Mouse (Mus musculus): ENCODE data around the gene Oaz3.
A peak's percentile ranks its signal among the peaks of the same experiment; 100 is the strongest.

The Oaz3 gene

DNA sequence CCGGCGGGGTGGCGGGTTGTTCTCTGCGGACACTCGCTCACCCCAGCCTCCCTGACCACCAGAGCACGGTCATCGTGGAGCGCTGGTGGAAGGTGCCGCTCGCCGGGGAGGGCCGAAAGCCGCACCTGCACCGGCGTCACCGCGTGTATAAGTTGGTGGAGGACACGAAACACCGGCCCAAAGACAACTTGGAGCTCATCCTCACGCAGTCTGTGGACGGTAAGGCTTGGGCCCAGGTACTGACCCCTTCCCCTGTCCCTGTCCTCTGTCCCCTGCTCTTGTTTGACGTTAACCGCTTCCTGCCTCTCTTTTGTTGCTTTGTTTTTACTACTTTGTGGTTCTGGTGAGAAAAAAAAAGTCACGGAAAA is at the start of gene Oaz3:
Gene Oaz3, minus strand, starts transcription at position 319 of the 368 bp plus-strand sequence.
- DNase-seq, result peak; percentile 17

DNA sequence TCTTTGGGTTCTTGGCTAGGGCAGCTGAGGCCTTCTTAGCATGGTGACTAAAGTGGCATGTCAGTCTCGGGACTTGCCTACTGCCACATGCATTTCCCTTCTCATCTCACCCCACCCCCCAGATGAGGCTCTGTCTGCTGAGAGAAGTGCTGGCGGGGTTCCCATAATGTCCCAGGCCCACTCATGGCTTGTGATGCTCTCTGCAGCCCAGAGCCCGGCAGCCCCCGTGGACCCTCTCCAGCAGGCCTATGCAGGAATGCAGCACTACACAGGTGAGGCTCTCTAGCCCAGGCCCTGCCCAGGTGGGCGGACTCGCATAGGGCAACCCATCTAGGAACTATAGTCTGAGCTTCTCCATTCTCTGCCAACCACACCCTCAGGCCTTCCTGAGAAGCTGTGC is 43.9 kb upstream of the Oaz3 start:
- DNase-seq, result no peak

DNA sequence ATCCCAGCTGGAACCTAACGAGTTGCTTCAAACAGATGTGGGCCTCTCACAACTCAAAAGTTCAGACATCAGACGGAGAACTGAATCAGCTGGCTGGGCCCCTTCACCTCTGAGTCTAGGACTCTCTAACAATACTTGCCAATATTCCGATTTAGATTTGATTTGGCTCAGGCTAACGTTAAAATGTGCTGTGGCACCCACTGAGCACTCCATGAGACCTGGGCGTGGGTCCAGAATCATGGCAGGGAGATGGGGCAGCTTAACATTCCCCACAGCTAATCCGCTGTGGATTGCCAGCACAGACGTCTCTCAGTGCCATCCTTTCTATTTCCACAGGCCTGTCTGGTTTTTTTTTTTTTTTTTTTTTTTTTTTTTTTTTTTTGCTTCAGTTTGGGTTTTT is 42.2 kb upstream of the Oaz3 start:
- DNase-seq, result no peak

DNA sequence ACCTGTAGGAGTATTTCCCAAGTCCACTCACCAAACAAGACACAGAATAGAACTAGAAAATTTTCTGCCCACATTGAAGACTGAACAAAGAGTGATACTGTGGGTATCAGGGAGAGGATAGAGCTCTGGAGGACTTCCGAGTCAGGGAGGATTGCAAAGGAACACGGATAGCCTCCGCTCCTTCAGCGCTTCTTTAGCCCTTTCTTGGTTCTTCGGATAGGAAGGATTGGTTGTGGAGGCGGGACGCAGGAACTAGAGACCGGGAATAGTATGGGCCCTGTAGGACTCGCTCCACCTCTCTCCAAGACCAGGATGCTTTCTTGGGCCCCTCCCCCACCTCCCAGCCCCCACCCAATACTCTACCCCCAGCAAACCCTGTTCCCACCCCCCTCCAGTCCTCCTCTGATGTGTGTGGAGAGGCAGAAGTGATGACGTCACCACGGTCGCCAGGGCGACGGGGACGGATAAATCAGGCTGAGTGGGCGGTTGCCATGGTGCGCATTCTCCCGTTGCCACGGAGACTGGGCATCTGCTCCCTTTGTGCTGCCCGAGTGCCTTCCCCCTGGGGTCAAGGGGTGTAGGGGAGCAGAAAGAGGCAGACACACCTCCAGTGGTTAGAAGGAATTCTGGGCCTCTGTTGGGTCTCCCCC is 40.2 kb upstream of the Oaz3 start:
- no peak for DNase-seq

DNA sequence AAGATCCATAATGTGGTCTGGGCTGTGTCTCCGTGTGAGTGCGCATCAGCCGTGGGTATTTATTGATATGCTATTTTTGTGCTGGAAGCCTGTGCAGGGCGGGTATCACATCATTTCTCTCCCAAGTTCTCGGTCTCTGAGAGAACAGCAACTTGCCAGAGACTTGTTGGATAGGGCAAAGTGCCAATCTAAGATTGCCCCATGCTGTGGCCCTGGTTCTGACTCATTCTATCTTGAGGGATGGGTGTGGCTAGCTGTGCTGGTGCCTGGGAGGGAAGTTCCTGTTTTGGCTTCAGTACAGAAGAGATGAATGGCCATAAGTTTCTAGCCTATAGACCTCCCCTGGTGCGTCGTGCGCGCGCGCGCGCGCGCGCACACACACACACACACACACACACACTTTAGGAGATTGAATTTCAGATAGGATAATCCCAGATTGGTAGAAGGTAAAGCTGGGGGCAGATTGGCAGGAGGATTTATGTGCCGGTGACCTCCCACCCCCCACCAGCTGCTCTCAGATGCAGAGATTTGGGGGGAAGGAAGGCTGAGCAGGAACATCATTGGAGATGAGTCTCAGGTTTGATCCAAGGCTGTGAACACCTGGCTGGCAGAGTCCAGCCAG is 39.2 kb upstream of the Oaz3 start:
- no peak for DNase-seq

DNA sequence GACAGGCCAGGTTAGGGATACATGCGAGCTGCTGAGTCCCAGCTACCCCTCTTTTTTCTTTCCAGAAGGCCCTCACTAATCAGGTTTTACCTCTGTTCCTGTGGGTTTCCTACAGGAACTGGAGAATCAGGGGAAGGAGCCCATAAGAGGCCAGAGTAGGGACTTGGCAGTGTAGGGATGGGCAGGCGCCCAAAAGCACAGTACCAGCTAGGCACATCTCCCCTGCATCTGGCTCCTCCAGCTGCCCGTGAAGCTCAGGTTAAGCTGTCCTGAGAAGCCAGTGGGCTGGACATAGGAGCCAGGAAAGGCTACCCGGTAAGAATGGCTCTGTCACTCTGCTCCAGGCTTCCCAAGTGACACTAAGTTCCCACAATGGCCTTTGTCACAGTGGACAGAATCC is 37.7 kb upstream of the Oaz3 start:
- no peak for DNase-seq

DNA sequence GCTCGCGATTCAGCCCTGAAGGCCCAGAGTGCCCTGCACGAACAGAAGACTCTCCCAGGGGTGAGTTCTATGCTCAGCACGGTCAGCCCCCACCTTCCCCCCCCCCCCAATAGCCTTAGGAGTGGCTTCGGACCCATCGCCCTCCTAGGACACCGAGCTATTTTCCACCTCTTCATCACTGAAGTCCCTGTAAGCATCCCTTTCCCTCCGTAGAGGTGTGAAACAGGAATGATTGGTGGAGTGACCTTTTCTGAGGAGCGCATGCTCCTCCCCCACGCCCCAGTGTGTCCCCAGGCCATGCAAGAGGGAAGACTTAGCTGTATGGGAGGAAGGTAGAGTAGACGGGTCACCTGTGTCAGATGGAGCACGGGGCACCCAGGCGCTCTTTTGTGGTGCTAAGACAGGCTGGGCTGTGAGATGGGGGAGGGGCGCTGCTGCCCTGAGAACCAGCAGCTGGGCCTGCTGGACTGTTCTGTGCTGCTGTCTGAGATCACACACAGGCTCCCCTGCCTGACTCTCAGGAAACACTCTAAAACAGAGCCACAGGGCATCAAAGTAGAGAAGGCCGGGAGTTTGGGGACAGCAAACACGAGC is 36.7 kb upstream of the Oaz3 start, which contains the start of gene Riiad1:
Gene Riiad1, minus strand, starts transcription at position 51 of the 594 bp plus-strand sequence.
- no peak for DNase-seq

DNA sequence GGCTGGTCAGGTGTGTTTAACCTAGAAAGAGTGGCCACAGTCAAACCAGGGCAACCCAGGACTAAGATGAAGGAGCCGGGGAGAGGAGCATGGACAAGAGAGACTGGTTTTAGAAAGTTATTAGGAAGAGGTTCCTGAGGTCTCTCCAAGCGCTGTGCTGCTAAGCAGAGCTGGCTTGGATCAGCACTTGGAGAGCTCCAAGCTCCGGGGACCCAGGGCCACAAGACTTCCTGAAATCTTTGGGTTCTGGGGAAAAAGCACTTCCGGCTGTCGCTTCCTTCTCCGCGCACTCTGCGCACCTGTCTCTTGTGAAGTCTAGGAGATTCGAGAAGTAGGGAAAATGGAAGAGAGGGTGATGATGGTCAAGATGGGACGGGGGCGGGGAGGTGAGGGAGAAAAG is 35.8 kb upstream of the Oaz3 start:
- no peak for DNase-seq

DNA sequence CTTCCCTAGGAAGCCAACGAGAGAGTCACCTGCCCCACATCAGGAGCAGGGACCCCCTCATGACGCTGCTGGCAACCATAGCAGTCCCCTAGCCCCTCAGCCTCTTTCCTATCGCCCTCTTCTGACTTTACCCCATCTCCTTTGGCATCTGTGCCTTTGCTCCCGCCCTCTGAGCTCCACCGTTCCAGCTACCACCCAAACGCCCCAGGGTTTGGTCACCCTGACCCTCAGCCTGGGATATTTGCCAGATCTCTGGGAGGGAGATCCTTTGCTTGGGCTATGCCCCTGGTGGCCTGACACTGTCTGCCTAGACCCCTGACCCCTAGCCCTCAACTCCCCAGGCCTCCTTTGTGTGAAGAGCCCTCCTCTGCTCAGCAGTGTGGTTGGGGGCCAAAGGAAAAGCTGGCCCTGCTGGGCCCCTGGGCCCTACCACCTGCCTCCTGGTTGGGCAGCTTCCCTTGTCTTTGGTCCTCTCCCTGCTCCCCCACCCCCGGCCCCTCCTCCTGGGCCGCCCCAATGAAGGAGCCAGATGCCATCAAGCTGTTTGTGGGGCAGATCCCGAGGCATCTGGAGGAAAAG is 35.0 kb upstream of the Oaz3 start:
- DNase-seq, result no peak

DNA sequence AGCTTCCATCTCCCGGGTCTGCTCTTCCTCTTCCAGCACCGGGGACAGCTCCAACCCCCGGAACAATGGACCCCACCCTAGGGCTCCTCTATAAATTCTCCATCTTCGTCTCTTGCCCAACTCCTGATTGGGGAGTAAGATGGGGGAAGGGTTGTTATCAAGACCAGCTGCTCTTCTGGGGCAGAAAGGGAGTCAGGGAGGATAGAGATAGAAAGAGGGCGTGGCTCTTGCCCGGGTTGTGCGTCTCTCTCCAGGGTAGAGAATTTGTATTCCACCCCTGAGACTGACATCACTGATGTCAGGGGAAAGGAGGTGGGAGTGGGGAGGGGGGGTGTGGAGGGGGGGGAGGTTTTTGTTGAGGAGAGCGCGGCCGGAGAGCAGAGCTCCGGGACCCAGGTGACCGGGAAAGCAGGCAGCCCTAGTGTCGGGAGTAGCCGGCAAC is 34.3 kb upstream of the Oaz3 start, which contains the start of gene Celf3:
Gene Celf3, plus strand, starts transcription at position 315 of the 442 bp plus-strand sequence.
- no peak for DNase-seq

DNA sequence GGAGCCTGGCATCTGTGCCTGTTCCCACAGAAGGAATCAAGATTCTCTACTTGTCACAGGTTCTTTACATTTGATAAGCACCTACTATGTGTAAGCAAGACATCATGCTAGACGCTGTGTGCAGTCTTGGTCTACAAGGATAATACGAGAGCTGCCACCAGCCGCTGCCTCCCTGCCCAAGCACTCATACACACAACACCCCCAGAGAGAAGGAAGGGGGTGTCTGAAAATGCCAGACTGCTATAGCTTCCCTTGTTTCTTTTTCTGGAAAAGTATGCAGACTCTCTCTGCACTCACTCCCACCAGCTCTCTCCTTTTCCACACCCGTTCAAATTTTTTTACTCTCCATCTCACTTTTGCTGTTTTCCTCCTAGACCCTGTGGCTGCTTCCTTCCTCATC is 33.7 kb upstream of the Oaz3 start:
- DNase-seq, result no peak

DNA sequence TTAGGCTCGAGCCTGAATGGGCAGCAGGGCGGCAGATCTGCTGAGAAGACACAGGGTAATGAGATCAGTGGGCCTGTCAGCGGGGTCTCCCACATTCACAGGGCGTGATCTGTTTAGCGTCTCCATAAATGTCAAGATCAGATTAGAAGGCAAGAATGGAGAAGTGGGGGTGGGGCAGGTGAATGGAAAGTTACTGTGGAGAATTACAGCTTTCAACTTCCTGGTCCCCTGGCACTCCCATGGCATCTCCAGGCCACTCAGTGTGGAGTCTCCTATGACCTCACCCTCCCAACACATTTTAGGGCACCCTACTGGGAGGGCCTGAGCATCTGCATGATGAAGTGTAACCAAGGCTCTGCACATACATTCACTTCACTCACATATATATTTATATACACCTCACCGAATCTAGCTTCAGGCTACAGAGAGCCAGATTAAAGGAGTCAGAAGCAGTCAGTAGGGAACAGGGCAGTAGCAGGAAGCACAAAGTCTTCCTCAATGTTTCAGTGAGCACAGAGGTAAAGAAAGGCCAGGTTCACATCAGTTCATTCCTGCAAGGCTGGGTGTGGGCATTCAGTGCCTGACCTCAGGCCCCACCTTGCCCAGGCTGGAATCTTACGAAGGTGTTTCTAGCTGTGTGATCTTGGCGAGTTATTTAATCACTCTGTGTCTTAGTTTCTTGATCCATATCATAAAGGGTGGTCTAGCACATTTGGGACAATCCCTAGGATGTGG is 32.8 kb upstream of the Oaz3 start:
- DNase-seq, result peak; percentile 56

DNA sequence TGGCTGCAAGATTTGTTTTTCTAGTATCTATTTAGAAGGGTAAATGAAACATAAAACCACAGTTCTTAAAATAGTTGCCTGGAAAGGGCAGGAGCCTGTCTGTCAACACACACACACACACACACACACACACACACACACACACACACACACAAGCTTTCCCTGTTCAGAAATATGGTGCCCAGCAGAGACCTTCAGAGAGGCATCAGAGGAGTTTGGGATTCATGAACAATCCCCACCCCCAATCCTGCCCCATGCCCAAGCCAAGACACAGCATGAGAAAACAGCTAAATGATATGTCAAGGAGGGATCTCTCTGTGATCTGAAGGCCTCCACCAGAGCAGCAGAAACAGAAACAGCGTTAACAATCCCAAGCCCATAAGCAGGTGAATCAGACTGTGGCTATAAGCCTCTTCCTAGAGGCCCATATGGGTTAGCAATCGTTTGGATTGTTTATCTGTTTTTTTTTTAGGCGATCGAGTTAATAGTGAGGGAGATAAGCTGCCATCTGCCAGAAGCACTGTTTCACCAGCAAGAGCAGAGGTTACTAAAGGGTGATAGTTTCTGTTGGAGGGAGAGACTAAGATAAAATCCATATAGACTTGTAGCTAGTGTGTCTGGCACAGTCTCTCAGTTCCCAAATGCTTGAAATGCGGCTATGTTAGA is 30.0 kb upstream of the Oaz3 start:
- DNase-seq, result no peak

DNA sequence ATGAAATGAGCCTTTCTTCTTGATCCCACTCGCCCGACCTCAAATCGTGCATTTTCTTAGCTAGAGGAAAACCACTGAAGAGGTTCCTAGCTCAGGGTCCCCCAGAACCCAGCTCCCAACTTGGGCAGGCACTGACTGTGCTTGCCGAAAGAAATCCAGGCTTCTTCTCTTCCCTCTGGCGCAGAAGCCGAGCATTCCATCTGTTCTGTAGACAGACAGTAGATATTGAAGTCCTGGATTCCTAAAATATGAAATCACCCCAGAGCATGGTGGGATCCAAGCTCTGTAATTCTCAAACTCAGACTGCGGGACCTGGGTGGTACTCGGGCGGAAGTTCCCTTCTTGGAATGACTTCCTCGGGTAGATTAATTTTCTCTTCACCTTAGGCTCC is 29.4 kb upstream of the Oaz3 start:
- DNase-seq, result no peak

DNA sequence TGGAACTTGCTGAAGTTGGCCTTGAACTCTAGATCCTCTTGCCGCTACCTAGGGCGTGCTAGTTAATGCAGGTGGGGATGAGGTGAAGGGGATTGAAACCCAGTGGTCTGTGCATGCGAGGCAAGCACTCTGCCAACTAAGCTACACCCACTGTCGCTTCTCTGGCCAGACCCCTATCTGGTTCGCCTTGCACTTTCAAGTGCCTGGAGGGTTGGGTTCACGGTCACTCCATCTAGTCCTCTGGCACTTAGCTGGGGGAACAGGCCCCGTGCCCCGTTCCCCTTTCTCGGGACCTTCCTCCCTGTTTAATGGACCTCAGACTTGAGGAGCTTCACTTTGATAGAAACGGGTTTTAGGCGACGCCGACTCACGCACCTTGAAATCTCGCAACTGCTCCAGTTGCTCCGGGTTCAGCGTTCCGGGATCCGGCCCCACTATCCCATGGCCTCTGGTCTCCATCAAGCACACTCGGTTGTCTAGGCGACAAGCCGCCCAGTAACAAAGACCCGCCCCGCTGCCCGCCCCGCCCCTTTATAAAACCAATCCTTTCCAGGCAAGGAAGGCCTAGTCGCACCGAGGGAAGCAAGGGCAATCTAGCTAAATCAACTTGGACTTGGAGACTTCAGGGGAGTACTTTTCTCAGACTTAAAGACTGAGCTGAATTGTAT is 28.9 kb upstream of the Oaz3 start:
- DNase-seq, result no peak

DNA sequence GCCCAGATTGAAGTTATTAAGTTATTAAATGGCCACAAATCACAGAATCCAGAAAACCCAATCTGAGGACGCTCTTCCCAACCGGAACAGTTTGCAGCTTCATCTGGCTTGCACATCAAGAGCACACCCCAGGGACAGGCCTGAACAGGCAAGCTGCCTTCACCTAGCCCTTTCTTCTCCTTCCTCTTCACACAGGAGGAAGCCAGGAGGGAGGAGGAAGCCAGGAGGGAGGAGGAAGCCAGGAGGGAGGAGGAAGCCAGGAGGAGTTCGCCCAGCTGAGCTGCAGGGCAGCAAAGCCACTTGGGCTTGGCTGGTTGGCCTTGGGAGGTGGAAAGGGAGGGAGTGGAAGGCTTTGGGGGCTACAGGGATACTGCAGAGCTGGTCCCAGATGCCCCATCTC is 25.2 kb upstream of the Oaz3 start:
- DNase-seq, result no peak

DNA sequence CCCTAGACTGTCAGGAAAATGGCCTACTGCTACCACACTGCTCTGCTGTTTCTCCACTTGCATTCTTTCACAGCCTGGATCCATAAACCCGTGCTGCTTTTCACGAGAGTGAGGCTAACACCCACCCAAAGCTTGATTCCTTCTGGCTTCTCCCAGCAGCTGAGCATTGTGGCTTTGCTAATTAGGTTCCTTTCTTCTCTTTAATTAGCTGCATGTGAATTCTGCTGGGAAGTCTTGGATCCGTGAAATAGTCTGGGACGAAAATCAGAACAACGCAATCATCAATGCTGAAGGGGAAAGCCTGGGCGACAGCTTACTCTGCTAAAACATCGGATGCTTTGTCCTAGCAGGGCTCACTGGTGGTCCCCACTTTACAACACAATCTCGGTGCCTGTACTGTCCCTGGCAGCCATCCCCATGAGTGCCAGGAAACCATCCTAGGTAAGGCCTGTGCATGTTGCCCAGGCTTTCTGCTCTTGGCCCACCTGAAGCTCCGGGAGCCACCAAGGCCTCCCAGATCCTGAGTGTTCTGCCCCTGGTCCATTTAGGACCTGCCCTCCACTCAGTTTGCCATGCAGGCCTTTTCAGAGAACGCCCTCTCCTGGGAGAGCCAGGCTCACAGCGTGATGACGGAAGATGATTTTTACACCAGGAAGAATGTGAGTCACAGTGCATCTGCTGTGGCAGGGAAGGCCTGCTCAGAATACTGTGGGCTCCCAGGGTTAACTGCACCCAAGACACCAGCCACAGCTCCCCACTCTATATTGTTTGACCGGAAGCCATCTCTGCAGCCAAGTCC is 22.1 kb upstream of the Oaz3 start:
- DNase-seq, result no peak

DNA sequence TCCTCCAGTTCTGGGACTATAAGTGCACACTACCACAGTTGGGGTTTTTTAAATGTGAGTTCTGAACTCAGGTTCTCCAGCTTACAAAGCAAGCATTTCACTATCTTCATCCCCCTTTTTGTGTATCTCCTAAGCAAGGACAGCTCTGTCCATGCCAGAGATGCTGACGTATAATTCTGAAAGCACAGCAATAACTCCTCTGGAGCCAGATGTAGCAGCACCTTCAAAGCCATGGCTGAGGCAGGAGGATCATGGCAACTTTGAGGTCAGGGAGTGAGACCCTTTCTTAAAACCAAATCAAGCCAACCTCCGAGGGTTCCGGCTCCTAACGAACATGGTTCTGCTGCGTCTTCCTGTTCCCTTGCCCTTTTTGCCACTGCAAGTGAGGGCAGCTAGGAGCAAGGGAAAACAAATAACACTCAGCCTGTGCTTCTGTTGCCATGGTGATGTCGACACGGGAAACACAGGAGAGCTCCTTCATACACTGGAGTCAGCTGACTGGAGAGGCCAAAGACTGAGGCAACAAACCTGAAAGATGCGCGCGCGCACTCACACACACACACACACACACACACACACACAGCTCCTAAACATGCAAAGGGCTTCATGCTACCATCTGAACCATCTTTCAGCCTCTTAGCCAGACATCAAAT is 20.3 kb upstream of the Oaz3 start:
- no peak for DNase-seq

DNA sequence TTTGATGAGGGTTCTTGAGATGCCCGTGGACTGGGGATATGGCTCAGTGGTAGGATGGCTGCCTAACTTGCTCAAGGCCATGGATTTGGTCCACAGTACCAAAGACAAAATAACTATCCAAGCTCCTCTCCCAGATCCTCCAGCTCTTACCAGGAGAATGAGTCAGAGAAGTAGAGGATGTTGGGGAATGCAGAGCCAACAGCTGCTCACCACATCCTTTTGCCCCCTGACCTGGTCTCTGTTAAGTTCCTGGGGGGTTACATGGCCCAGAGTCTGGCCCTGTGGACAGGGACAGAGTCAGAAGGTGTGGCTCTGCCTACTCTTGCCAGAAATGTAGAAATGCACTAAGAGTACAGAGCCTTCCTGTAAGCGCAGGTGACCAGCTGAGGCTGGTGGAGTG is 16.1 kb upstream of the Oaz3 start:
- DNase-seq, result no peak

DNA sequence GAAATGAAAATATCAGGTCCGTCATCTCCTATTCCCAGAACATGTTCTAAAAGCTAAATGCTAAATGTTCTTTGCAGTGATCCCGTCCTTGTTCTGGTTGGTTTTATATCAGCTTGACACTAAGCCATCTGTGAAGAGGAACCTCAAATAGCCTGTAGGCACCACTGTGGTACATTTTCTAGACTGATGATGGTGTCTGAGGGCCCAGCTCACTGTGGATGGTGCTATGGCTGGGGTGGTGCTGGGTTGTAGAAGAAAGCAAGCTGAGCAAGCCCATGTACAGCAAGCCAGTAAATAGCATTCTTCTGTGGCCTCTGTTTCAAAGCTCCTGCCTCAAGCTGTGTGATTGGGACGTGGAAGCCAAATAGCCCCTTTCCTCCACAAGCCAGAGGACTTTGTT is 13.3 kb upstream of the Oaz3 start:
- DNase-seq, result no peak

DNA sequence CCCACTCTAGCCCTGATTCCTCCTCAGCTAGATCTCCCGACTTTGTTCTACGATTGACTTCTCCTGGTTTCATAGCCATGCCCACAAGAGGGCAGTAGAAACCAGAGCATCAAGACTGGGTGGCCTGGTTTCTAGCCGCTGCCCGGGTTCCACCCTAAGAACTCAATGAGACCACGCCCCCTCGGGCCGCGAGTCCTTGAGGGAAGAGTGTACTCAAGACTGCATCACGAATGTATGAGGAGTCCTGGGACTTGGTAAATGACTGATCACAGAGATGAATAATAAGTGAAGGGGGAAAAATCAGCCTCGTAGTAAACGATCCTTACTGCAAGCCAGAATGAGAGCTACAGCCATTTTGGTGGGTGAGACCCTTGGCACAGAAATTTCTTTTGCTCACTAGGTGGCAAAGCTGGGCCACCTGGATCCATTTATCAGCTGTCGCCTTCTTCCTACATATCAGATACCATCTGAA is 12.8 kb upstream of the Oaz3 start:
- DNase-seq, result peak; percentile 73

Data from kidney, adult 11 months (tissue).